Mouse (Mus musculus): ENCODE measurements at regions not wholly inside any gene's neighbourhood (a gene's known extent, or its start where the extent isn't known, plus 50 kb on each side); places are given as distances from the start of the nearest gene placed in this dataset.
A peak's percentile ranks its signal among the peaks of the same experiment; 100 is the strongest.

- DNase-seq (ENCODE audit: low read depth) = no peak
- TF ChIP-seq POLR2A (IDR thresholded peaks at IDR 0.05; ENCODE audit: borderline replicate concordance, extremely low read depth, insufficient read depth, insufficient read length, poor library complexity, severe bottlenecking) (no peak), CTCF (IDR thresholded peaks at IDR 0.05; ENCODE audit: borderline replicate concordance, extremely low read depth, insufficient read depth, insufficient read length) (no peak)
Measured at GRCm38 (mm10) chr14:24868756-24869155, 381.8 kb downstream of the Rps24 start.

GRCm38 (mm10) chr14:24870246-24870645 lies 383.3 kb downstream of the Rps24 start:
- TF ChIP-seq POLR2A (IDR thresholded peaks at IDR 0.05; ENCODE audit: borderline replicate concordance, extremely low read depth, insufficient read depth, insufficient read length, poor library complexity, severe bottlenecking) (no peak), CTCF (IDR thresholded peaks at IDR 0.05; ENCODE audit: borderline replicate concordance, extremely low read depth, insufficient read depth, insufficient read length) (no peak)
- no peak for DNase-seq (ENCODE audit: low read depth)

GRCm38 (mm10) chr14:24871392-24871998 lies 384.6 kb downstream of the Rps24 start:
- DNase-seq (ENCODE audit: low read depth) = peak; percentile 83

GRCm38 (mm10) chr14:24872931-24873330 lies 386.0 kb downstream of the Rps24 start:
- DNase-seq (ENCODE audit: low read depth) = no peak
- no peak for TF ChIP-seq POLR2A (IDR thresholded peaks at IDR 0.05; ENCODE audit: borderline replicate concordance, extremely low read depth, insufficient read depth, insufficient read length, poor library complexity, severe bottlenecking)

More at GRCm38 (mm10) chr14:24871392-24871998, 384.6 kb downstream of the Rps24 start:
- no peak for TF ChIP-seq CTCF (IDR thresholded peaks at IDR 0.05; ENCODE audit: borderline replicate concordance, extremely low read depth, insufficient read depth, insufficient read length)
- TF ChIP-seq POLR2A (IDR thresholded peaks at IDR 0.05; ENCODE audit: borderline replicate concordance, extremely low read depth, insufficient read depth, insufficient read length, poor library complexity, severe bottlenecking) = no peak

GRCm38 (mm10) chr14:24873406-24873805 lies 386.5 kb downstream of the Rps24 start:
- DNase-seq (ENCODE audit: low read depth) = no peak
- no peak for TF ChIP-seq POLR2A (IDR thresholded peaks at IDR 0.05; ENCODE audit: borderline replicate concordance, extremely low read depth, insufficient read depth, insufficient read length, poor library complexity, severe bottlenecking)
- TF ChIP-seq CTCF (IDR thresholded peaks at IDR 0.05; ENCODE audit: borderline replicate concordance, extremely low read depth, insufficient read depth, insufficient read length) = no peak

- no peak for DNase-seq (ENCODE audit: low read depth)
- no peak for TF ChIP-seq CTCF (IDR thresholded peaks at IDR 0.05; ENCODE audit: borderline replicate concordance, extremely low read depth, insufficient read depth, insufficient read length)
- no peak for TF ChIP-seq POLR2A (IDR thresholded peaks at IDR 0.05; ENCODE audit: borderline replicate concordance, extremely low read depth, insufficient read depth, insufficient read length, poor library complexity, severe bottlenecking)
Measured at GRCm38 (mm10) chr14:24874426-24875155, 387.7 kb downstream of the Rps24 start.

GRCm38 (mm10) chr14:24875156-24875545 lies 388.2 kb downstream of the Rps24 start:
- peak; percentile 88 for DNase-seq (ENCODE audit: low read depth)
- no peak for TF ChIP-seq CTCF (IDR thresholded peaks at IDR 0.05; ENCODE audit: borderline replicate concordance, extremely low read depth, insufficient read depth, insufficient read length)
- no peak for TF ChIP-seq POLR2A (IDR thresholded peaks at IDR 0.05; ENCODE audit: borderline replicate concordance, extremely low read depth, insufficient read depth, insufficient read length, poor library complexity, severe bottlenecking)

GRCm38 (mm10) chr14:24875934-24876333 lies 389.0 kb downstream of the Rps24 start:
- TF ChIP-seq CTCF (IDR thresholded peaks at IDR 0.05; ENCODE audit: borderline replicate concordance, extremely low read depth, insufficient read depth, insufficient read length) = peak; percentile 43; the same call in 1 of the 2 replicates
- no peak for TF ChIP-seq POLR2A (IDR thresholded peaks at IDR 0.05; ENCODE audit: borderline replicate concordance, extremely low read depth, insufficient read depth, insufficient read length, poor library complexity, severe bottlenecking)
- DNase-seq (ENCODE audit: low read depth) = peak; percentile 54

- no peak for DNase-seq (ENCODE audit: low read depth)
- TF ChIP-seq POLR2A (IDR thresholded peaks at IDR 0.05; ENCODE audit: borderline replicate concordance, extremely low read depth, insufficient read depth, insufficient read length, poor library complexity, severe bottlenecking) (no peak), CTCF (IDR thresholded peaks at IDR 0.05; ENCODE audit: borderline replicate concordance, extremely low read depth, insufficient read depth, insufficient read length) (no peak)
Measured at GRCm38 (mm10) chr14:24876508-24876907, 389.6 kb downstream of the Rps24 start.

- TF ChIP-seq POLR2A (IDR thresholded peaks at IDR 0.05; ENCODE audit: borderline replicate concordance, extremely low read depth, insufficient read depth, insufficient read length, poor library complexity, severe bottlenecking) = no peak
- no peak for DNase-seq (ENCODE audit: low read depth)
Measured at GRCm38 (mm10) chr14:24877853-24878252, 390.9 kb downstream of the Rps24 start.

GRCm38 (mm10) chr14:24886164-24886563 lies 399.2 kb downstream of the Rps24 start:
- TF ChIP-seq POLR2A (IDR thresholded peaks at IDR 0.05; ENCODE audit: borderline replicate concordance, extremely low read depth, insufficient read depth, insufficient read length, poor library complexity, severe bottlenecking) (no peak), CTCF (IDR thresholded peaks at IDR 0.05; ENCODE audit: borderline replicate concordance, extremely low read depth, insufficient read depth, insufficient read length) (no peak)
- DNase-seq (ENCODE audit: low read depth) = no peak

- DNase-seq (ENCODE audit: low read depth) = no peak
Measured at GRCm38 (mm10) chr14:24886896-24887421, 400.0 kb downstream of the Rps24 start.

More at GRCm38 (mm10) chr14:24886896-24887421, 400.0 kb downstream of the Rps24 start:
- no peak for TF ChIP-seq CTCF (IDR thresholded peaks at IDR 0.05; ENCODE audit: borderline replicate concordance, extremely low read depth, insufficient read depth, insufficient read length)
- no peak for TF ChIP-seq POLR2A (IDR thresholded peaks at IDR 0.05; ENCODE audit: borderline replicate concordance, extremely low read depth, insufficient read depth, insufficient read length, poor library complexity, severe bottlenecking)

All from brain, embryonic 14.5 days (tissue).